Mouse (Mus musculus) fat pad, adult 2 months (tissue): ENCODE measurements around the gene Zc3h7b.

Experiments used
- DNase-seq: peaks from one replicate; pipeline ENCODE4 v3.0.0-alpha.2; 2011; ENCODE audit warnings: low read depth, low spot score; ENCODE audit errors: extremely low read depth

Gene Zc3h7b

DNA sequence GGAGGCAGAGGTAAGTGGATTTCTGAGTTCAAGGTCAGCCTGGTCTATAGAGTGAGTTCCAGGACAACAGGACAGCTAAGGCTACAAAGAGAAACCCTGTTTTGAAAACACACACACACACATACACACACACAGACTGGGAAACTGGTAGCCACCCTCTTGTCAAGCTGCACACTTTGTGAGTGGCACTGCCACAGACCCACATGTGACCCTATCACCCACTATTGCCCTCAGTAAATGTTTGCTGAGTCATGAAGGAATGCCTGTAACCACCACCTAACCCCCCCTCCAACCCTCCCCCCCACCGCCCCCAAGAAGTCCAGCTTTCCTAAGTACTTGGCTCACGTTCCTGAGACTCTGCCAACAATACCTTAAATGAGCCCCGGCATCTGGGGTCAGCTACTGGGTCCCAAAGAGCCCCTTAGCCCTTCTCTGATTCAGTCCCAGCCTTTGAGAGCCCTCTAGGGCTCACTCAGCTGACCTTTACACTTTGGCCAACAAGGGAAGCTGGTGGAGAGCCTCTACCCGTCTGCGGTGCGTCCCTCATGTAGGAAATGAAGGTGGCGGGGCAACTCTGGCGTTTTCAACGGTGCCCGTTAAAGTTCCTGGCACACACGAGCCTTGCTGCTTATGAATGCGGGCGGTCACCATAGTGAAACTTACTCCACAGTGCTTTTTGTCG is 93.8 kb downstream of the Zc3h7b start:
- no peak for DNase-seq

DNA sequence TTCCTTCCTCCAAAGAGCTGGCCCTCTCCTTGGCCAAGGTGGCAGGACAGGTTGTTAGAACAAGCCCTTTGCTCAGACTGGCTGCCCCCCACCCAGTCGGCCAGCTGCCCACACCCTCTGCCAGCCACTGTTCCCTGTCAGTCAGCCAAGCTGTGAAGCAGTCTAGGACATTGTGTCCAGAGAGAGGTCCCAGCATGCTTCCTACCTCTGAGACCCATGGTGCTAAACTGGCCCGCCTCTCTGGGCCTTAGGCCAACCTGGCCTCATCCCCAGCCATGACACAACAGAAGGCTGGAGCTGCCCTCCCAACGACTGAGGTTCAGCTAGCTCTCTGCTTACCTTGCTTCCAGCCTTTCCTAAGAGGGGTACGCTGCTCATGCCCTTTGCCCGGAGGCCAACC is 94.8 kb downstream of the Zc3h7b start:
- DNase-seq = peak; percentile 98

DNA sequence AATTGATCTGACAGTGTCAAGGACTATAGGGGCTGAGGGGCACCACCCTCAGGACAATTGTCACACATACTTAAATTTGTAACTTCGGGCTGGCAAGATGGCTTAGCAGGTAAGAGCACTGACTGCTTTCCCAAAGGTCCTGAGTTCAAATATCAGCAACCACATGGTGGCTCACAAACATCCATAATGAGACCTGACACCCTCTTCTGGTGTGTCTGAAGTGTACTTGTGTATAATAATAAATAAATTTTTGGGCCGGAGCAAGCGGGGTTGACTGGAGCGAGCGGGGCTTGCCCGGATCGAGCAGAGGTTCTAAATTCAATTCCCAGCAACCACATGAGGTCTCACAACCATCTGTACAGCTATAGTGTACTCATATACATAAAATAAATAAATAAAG is 95.4 kb downstream of the Zc3h7b start:
- DNase-seq = no peak

DNA sequence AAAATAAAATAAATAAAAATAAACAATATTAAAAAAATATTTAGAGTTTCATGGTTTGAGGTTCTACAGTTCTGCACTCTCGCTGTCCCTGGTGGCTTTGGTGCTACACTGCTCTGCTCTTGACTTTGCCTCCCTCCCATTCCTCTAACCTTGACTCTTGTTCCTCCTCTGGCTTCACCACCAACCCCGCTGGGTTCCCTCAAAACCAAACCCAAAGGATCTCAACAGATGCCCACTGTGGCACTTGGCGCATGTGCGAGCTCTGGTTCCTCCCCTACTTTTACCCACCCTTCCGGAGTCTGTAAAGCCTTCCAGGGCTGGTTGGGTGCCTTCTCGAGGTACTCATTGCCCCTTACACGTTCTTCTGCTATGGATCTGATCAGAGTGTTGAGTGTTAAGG is 97.4 kb downstream of the Zc3h7b start:
- DNase-seq = no peak

DNA sequence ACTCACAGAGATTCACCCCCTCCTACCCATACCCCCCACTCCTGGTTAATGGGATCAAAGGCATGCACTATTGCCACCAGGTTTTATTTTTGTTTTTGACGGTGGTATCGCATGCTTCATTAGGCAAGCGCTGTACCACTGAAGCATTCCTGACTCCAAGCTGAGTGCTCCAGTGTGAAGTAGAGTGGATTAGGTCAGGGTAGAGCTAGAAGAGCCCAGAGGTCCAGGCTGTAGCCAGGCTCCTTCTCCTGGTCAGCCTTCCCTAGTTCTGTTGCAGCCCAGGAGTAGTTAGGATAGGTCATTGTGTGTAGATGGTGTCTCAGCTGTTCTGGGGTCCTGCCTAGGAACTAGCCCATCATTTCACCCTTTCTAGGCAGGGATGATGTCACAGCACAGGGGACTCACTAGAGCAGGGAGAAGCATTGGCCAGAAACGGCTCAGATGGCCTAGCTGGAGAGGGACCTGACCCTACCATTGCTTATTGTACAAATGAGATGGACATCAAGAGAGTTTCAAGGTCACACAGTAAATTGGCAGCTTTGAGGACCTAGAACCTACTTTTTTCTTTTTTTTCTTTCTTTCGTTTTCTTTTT is 100.3 kb downstream of the Zc3h7b start:
- DNase-seq = no peak

DNA sequence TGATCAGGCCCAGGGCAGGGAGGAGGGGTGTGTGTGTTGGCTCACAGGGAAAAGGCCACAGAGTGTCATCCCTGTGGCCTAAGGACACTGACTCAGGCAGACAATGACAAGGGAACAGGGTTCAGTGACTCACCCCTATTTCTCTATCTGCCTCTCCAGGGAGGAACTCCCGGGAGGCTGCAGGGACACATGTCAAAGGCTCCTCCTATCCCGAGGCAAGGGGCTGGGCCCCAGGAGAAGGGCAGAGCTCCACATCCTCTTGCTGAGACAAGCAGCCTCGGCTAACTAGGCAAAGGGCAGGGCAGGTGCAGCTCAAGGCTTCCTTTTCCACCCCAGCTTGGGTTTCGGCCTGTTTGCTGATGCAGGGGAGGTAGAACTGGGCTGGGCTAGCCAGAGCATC is 100.9 kb downstream of the Zc3h7b start:
- DNase-seq = peak; percentile 68
